27 mouse cellular contexts compared by ENCODE assay signal in genomic region chr2:180397723-180398480, GRCm38 (mm10). TPM values are rescaled to one million over a fixed set of nuclear protein-coding genes. Genes with fewer than 3 reads are reported as not detected.
DNase-seq lines count a peak whose midpoint lies in the region; ATAC-seq lines count a peak whose summit lies in the region.
"Had no signal": no experiment of that assay in that cellular context is flagged by ENCODE, and none has a peak within 500 bp of the region (broad histone marks: within the 10 kb centered on the region; RNA-seq: fewer than 3 reads in every experiment).

No protein-coding gene starts in this region.

- peak overlapping the region; percentile 13; the same call in 1 of the 2 replicates for H3K9ac ChIP-seq in heart, embryonic 12.5 days
- 0 out of 2 replicates have a peak overlapping the region, but pooled peaks have one; percentile 11 for H3K9ac ChIP-seq in heart, embryonic 16.5 days (ENCODE audit: low read length)
- H3K9ac ChIP-seq: embryonic facial prominence, embryonic 12.5 days; hindbrain, embryonic 15.5 days; limb, embryonic 12.5 days; liver, embryonic 15.5 days; lung, embryonic 14.5 days; midbrain, embryonic 13.5 days; stomach, embryonic 15.5 days had no signal

- H3K27ac ChIP-seq in heart, embryonic 12.5 days (ENCODE audit: poor library complexity, severe bottlenecking): peak overlapping the region; percentile 74
- peak overlapping the region; percentile 80 for H3K27ac ChIP-seq in heart, embryonic 16.5 days (ENCODE audit: low read length)
- H3K27ac ChIP-seq: embryonic facial prominence, embryonic 12.5 days; hindbrain, embryonic 10.5 days; hindbrain, embryonic 15.5 days; limb, embryonic 12.5 days; liver, embryonic 15.5 days; midbrain, embryonic 13.5 days; stomach, embryonic 15.5 days had no signal

- ATAC-seq in heart, embryonic 12.5 days (ENCODE audit: insufficient number of reproducible peaks, low FRiP score): no peak
- no peak for ATAC-seq in heart, embryonic 16.5 days (replicated peaks; ENCODE audit: extremely low read depth, insufficient read depth, low FRiP score)
- ATAC-seq in cerebellum, adult (ENCODE audit: insufficient number of reproducible peaks, low FRiP score, low TSS enrichment): no peak
- ATAC-seq: CD4-positive, CD25-positive, alpha-beta regulatory T cell, adult 4 months; forebrain, embryonic 14.5 days; inflammation-experienced regulatory T-cells, adult 6 months; midbrain, embryonic 13.5 days had no signal

- H3K27me3 ChIP-seq in heart, embryonic 12.5 days (replicated peaks): no peaks in the 10 kb centered on the region
- H3K27me3 ChIP-seq in heart, embryonic 16.5 days (ENCODE audit: control insufficient read depth, insufficient read depth, low read length): no peaks in the 10 kb centered on the region
- H3K27me3 ChIP-seq: hindbrain, embryonic 15.5 days; liver, embryonic 15.5 days; midbrain, embryonic 13.5 days; stomach, embryonic 15.5 days had no signal

- 56% methylated on average over 11 of the region's 11 CpGs for WGBS in heart, embryonic 12.5 days
- WGBS in heart, embryonic 16.5 days: 54% methylated on average over 11 of the region's 11 CpGs

- DNase-seq in heart, adult 18-20 months: peak; percentile 28 to 45
- DNase-seq in heart, adult 8-10 months (ENCODE audit: low spot score): no peak
- peak; percentile 68 for DNase-seq in skeletal muscle tissue, adult 2 months (ENCODE audit: low read depth, low spot score)
- DNase-seq in left cerebral cortex, postnatal 4 days: no peak
- DNase-seq: adrenal gland, postnatal 25 days; cerebellum, adult 9-10 months; embryo, embryonic 11 days; kidney, adult 11 months; kidney, postnatal 14 days; layer of hippocampus, adult 9-11 months; lung, embryonic 14.5 days; lung, postnatal 36 days; right cerebral cortex, postnatal 14 days; thymus, postnatal 14 days had no signal

- H3K36me3 ChIP-seq in heart, embryonic 12.5 days: peaks cover 34% of the 10 kb centered on the region
- 0 out of 2 replicates have a peak, but pooled peaks cover 4% of the 10 kb centered on the region for H3K36me3 ChIP-seq in heart, embryonic 16.5 days (ENCODE audit: control insufficient read depth, insufficient read depth)
- H3K36me3 ChIP-seq: embryonic facial prominence, embryonic 12.5 days; hindbrain, embryonic 10.5 days; hindbrain, embryonic 15.5 days; limb, embryonic 12.5 days; liver, embryonic 15.5 days; midbrain, embryonic 13.5 days; stomach, embryonic 15.5 days had no signal

- no peaks in the 10 kb centered on the region for H3K9me3 ChIP-seq in heart, embryonic 12.5 days (replicated peaks)
- H3K9me3 ChIP-seq in heart, embryonic 16.5 days (replicated peaks; ENCODE audit: control insufficient read depth, low read length): no peaks in the 10 kb centered on the region
- H3K9me3 ChIP-seq: embryonic facial prominence, embryonic 12.5 days; hindbrain, embryonic 10.5 days; hindbrain, embryonic 15.5 days; limb, embryonic 12.5 days; liver, embryonic 15.5 days; midbrain, embryonic 13.5 days; stomach, embryonic 15.5 days had no signal

- peaks cover 70% of the 10 kb centered on the region for H3K4me1 ChIP-seq in heart, embryonic 12.5 days (replicated peaks)
- peaks cover 52% of the 10 kb centered on the region for H3K4me1 ChIP-seq in heart, embryonic 16.5 days (ENCODE audit: control insufficient read depth, insufficient read depth, low read length)
- H3K4me1 ChIP-seq: embryonic facial prominence, embryonic 12.5 days; hindbrain, embryonic 15.5 days; limb, embryonic 12.5 days; liver, embryonic 15.5 days; midbrain, embryonic 13.5 days; stomach, embryonic 15.5 days had no signal

- intact Hi-C loops in left cerebral cortex, postnatal 4 days (cut with DNase I): no loop called here

- no peak overlapping the region for H3K4me2 ChIP-seq in heart, embryonic 12.5 days
- H3K4me2 ChIP-seq in heart, embryonic 16.5 days (ENCODE audit: low read depth, low read length): no peak overlapping the region
- H3K4me2 ChIP-seq: embryonic facial prominence, embryonic 12.5 days; hindbrain, embryonic 15.5 days; limb, embryonic 12.5 days; liver, embryonic 15.5 days; lung, embryonic 14.5 days; midbrain, embryonic 13.5 days; stomach, embryonic 15.5 days had no signal

- H3K4me3 ChIP-seq in heart, embryonic 12.5 days: no peak overlapping the region
- no peak overlapping the region for H3K4me3 ChIP-seq in heart, embryonic 16.5 days (ENCODE audit: low read length)
- H3K4me3 ChIP-seq: embryonic facial prominence, embryonic 12.5 days; hindbrain, embryonic 10.5 days; hindbrain, embryonic 15.5 days; limb, embryonic 12.5 days; liver, embryonic 15.5 days; midbrain, embryonic 13.5 days; stomach, embryonic 15.5 days had no signal

RNA-seq across cellular contexts. Expression of gene Slco4a1, which starts 58.1 kb away (rescaled TPM):
- under 1 TPM in 1 of 2 experiments, not detected in 1; 0.23 TPM for total RNA-seq in heart, adult 18-20 months (2021)
- under 1 TPM in 2 of 4 experiments, not detected in 2; 0.09 to 0.34 TPM for total RNA-seq in heart, adult 8-10 months (2022)
- polyA plus RNA-seq in heart, embryonic 12.5 days (2016; fragmentation: Nextera tagmentation; extraction: Ambion mirVana): 0.51 and 0.67 TPM in 2 replicates
- 0.84 and 2.1 TPM in 2 replicates for polyA plus RNA-seq in heart, embryonic 16.5 days (2015; fragmentation: Nextera tagmentation; extraction: Ambion mirVana)
- 1 to 10 TPM; 2.4 to 2.5 TPM for total RNA-seq in left cerebral cortex, postnatal 4 days (2021)

Comparison
In these comparisons a context has a peak if more than half of its experiments do, and no peak if none do; other contexts are left out.
1. DNase-seq: peak in heart, adult 18-20 months (2 of 2) and skeletal muscle tissue, adult 2 months (single experiment); none in heart, adult 8-10 months (single experiment) and left cerebral cortex, postnatal 4 days (single experiment).